Comparison of ENCODE assay signal across 8 mouse cellular contexts in the genomic region with DNA sequence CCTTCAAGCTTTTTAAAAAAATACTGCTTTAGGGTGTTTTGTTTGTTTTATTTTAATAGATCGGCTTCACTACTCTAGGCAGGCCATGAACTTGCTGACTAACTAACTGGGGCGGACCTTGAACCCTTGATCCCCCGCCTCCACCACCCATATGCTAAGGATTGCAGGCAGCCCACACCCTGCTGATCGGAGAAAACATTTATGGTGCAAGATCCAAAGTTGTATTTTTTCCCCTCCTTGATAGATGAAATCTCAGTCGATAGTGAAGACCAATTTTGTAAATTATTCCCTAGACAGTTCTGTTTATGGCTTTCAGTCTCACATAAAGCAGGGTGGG. TPM values are rescaled to one million over a fixed set of nuclear protein-coding genes. Genes with fewer than 3 reads are reported as not detected.
A peak's percentile ranks its signal among the peaks of the same experiment; 100 is the strongest.
DNase-seq lines count a peak whose midpoint lies in the region; ATAC-seq and TF ChIP-seq lines count a peak whose summit lies in the region.

No protein-coding gene starts in this region.

- peaks cover 16% of the 10 kb centered on the region for H3K4me1 ChIP-seq in limb, embryonic 14.5 days (ENCODE audit: control insufficient read depth, insufficient read depth, low read length)
- peaks cover 21% of the 10 kb centered on the region for H3K4me1 ChIP-seq in neural tube, embryonic 12.5 days

- peak overlapping the region; percentile 54 for H3K4me2 ChIP-seq in limb, embryonic 14.5 days (replicated peaks; ENCODE audit: low read depth, low read length, severe bottlenecking)
- peak overlapping the region; percentile 62 for H3K4me2 ChIP-seq in neural tube, embryonic 12.5 days (replicated peaks)

- H3K9ac ChIP-seq in limb, embryonic 14.5 days (ENCODE audit: low read depth, low read length, severe bottlenecking) = peak overlapping the region; percentile 98
- peak overlapping the region; percentile 91 for H3K9ac ChIP-seq in neural tube, embryonic 12.5 days

- WGBS in limb, embryonic 14.5 days = 2% methylated on average over 5 of the region's 5 CpGs
- 2% methylated on average over 5 of the region's 5 CpGs for WGBS in neural tube, embryonic 12.5 days

- TF ChIP-seq CTCF in left cerebral cortex, adult 2 months (IDR thresholded peaks at IDR 0.05) = no peak

- H3K36me3 ChIP-seq in limb, embryonic 14.5 days (ENCODE audit: control insufficient read depth, insufficient read depth, low read length) = peaks cover 27% of the 10 kb centered on the region
- peaks cover 22% of the 10 kb centered on the region for H3K36me3 ChIP-seq in neural tube, embryonic 12.5 days

- H3K27me3 ChIP-seq in limb, embryonic 14.5 days (ENCODE audit: control insufficient read depth, insufficient read depth, low read length) = no peaks in the 10 kb centered on the region
- H3K27me3 ChIP-seq in neural tube, embryonic 12.5 days (replicated peaks) = no peaks in the 10 kb centered on the region

- no peak; the same call in 1 of the 2 replicates for ATAC-seq in limb, embryonic 14.5 days (ENCODE audit: low FRiP score, low read depth)
- peak; percentile 26; the same call in 1 of the 2 replicates for ATAC-seq in neural tube, embryonic 12.5 days (ENCODE audit: low FRiP score, low read depth)

- intact Hi-C loops in left cerebral cortex, adult 2 months (cut with DNase I) = loop anchor here (10.0 kb wide), 1 partner anchor 342 kb away; a partner anchor contains a TSS
- intact Hi-C loops in left cerebral cortex, postnatal 25 days (cut with DNase I) = loop anchor here (10.0 kb wide), 1 partner anchor 302 kb away; no protein-coding TSS in a partner anchor

- DNase-seq in left cerebral cortex, adult 2 months (ENCODE audit: extremely low spot score in 1 of 2, low spot score in 2 of 2) = no peak
- DNase-seq in left cerebral cortex, postnatal 25 days (ENCODE audit: low spot score in 2 of 2) = no peak
- DNase-seq in adrenal gland, postnatal 36 days = peak; percentile 46 to 56
- DNase-seq in heart, postnatal 4 days = peak; percentile 25
- no peak for DNase-seq in limb, embryonic 14.5 days (ENCODE audit: low spot score)
- no peak for DNase-seq in cerebellum, postnatal 36 days
- DNase-seq in frontal cortex, postnatal 14 days (ENCODE audit: low spot score in 2 of 2) = no peak

- no peaks in the 10 kb centered on the region for H3K9me3 ChIP-seq in limb, embryonic 14.5 days (ENCODE audit: control insufficient read depth, low read length)
- H3K9me3 ChIP-seq in neural tube, embryonic 12.5 days = no peaks in the 10 kb centered on the region

- no peak for TF ChIP-seq POLR2A in limb, embryonic 14.5 days (IDR thresholded peaks at IDR 0.05; ENCODE audit: borderline replicate concordance, extremely low read depth, insufficient read depth, insufficient read length)

- H3K4me3 ChIP-seq in left cerebral cortex, adult 2 months = peak overlapping the region; percentile 95
- H3K4me3 ChIP-seq in limb, embryonic 14.5 days (replicated peaks; ENCODE audit: low read length) = peak overlapping the region; percentile 92
- H3K4me3 ChIP-seq in neural tube, embryonic 12.5 days = peak overlapping the region; percentile 76

- peak overlapping the region; percentile 98 for H3K27ac ChIP-seq in left cerebral cortex, adult 2 months
- peak overlapping the region; percentile 89 for H3K27ac ChIP-seq in limb, embryonic 14.5 days (replicated peaks; ENCODE audit: low read depth, low read length)
- no peak overlapping the region for H3K27ac ChIP-seq in neural tube, embryonic 12.5 days

RNA-seq across cellular contexts. Expression of a gene that starts 0.8 kb away (rescaled TPM):
- 100 to 1,000 TPM; 234 to 245 TPM for total RNA-seq in left cerebral cortex, adult 2 months (2021)
- 100 to 1,000 TPM; 236 to 265 TPM for total RNA-seq in left cerebral cortex, postnatal 25 days (2021)
- total RNA-seq in adrenal gland, postnatal 36 days (2021) = 100 to 1,000 TPM; 331 to 395 TPM
- total RNA-seq in heart, postnatal 4 days (2021) = 100 to 1,000 TPM; 364 to 393 TPM
- 492 and 618 TPM in 2 replicates for polyA plus RNA-seq in limb, embryonic 14.5 days (2012; rRNA removed)
- 557 and 602 TPM in 2 replicates for polyA plus RNA-seq in limb, embryonic 14.5 days (2014; fragmentation: Nextera tagmentation; extraction: Ambion mirVana)
- 653 and 677 TPM in 2 replicates for polyA plus RNA-seq in neural tube, embryonic 12.5 days (2016; fragmentation: Nextera tagmentation; extraction: Ambion mirVana)

RNA-seq across cellular contexts. Expression of a gene that starts 6.3 kb away (rescaled TPM):
- 10 to 100 TPM; 25.8 to 27.2 TPM for total RNA-seq in left cerebral cortex, adult 2 months (2021)
- 10 to 100 TPM; 26.2 to 27.2 TPM for total RNA-seq in left cerebral cortex, postnatal 25 days (2021)
- total RNA-seq in adrenal gland, postnatal 36 days (2021) = 10 to 100 TPM; 10.8 to 11.6 TPM
- total RNA-seq in heart, postnatal 4 days (2021) = 10 to 100 TPM; 20.3 to 28.3 TPM
- 3.8 and 8.2 TPM in 2 replicates for polyA plus RNA-seq in limb, embryonic 14.5 days (2012; rRNA removed)
- polyA plus RNA-seq in limb, embryonic 14.5 days (2014; fragmentation: Nextera tagmentation; extraction: Ambion mirVana) = 7.8 and 10.8 TPM in 2 replicates
- 7.4 and 8.7 TPM in 2 replicates for polyA plus RNA-seq in neural tube, embryonic 12.5 days (2016; fragmentation: Nextera tagmentation; extraction: Ambion mirVana)

RNA-seq across cellular contexts. Expression of a gene that starts 35.2 kb away (rescaled TPM):
- 10 to 100 TPM in 1 of 2 experiments, 1 to 10 TPM in 1; 6.2 to 10.2 TPM for total RNA-seq in left cerebral cortex, adult 2 months (2021)
- 1 to 10 TPM; 8.6 to 9.7 TPM for total RNA-seq in left cerebral cortex, postnatal 25 days (2021)
- total RNA-seq in adrenal gland, postnatal 36 days (2021) = 100 to 1,000 TPM; 262 to 383 TPM
- total RNA-seq in heart, postnatal 4 days (2021) = 100 to 1,000 TPM; 153 to 177 TPM
- polyA plus RNA-seq in limb, embryonic 14.5 days (2012; rRNA removed) = 14.5 and 18.2 TPM in 2 replicates
- polyA plus RNA-seq in limb, embryonic 14.5 days (2014; fragmentation: Nextera tagmentation; extraction: Ambion mirVana) = 32.7 and 37.3 TPM in 2 replicates
- polyA plus RNA-seq in neural tube, embryonic 12.5 days (2016; fragmentation: Nextera tagmentation; extraction: Ambion mirVana) = 76.7 and 80.3 TPM in 2 replicates

Comparison
In these comparisons a context has a peak if more than half of its experiments do, and no peak if none do; other contexts are left out.
1. DNase-seq: peak in adrenal gland, postnatal 36 days (2 of 2) and heart, postnatal 4 days (single experiment); none in left cerebral cortex, adult 2 months (0 of 2), left cerebral cortex, postnatal 25 days (0 of 2), limb, embryonic 14.5 days (single experiment), cerebellum, postnatal 36 days (0 of 2) and frontal cortex, postnatal 14 days (0 of 2).
2. RNA of a gene that starts 35.2 kb away (total RNA-seq): 262 to 383 TPM in adrenal gland, postnatal 36 days and 153 to 177 TPM in heart, postnatal 4 days; 6.2 to 10.2 TPM in left cerebral cortex, adult 2 months and 8.6 to 9.7 TPM in left cerebral cortex, postnatal 25 days; every median in the first group is over 10 times any median in the second.
3. Peak in every context shown above with its lines, with median percentiles within 50 percentile points of each other: H3K4me3 ChIP-seq.